Mouse (Mus musculus) G1E-ER4 (cell line): ENCODE data around the gene Lsmem1. TPM values are rescaled to one million over a fixed set of nuclear protein-coding genes. Genes with fewer than 3 reads are reported as not detected.

Experiments
- GATA1 ChIP-seq: IDR thresholded peaks from one replicate; pipeline ENCODE4 v1.8.0; 2012; ENCODE audit warnings: low read length, inconsistent platforms
- polyA plus RNA-seq: library from polyadenylated mRNA; stranded (reverse); fragments of >175 nt; gene quantifications from 2 replicates; pipeline ENCODE4 v1.2.3, GENCODE M21; 2012

The Lsmem1 gene
- polyA plus RNA-seq, 1 experiment, result not detected

GRCm38 (mm10) chr12:40221611-40222010, 22.3 kb upstream of the Lsmem1 start:
- no peak for TF ChIP-seq GATA1

GRCm38 (mm10) chr12:40220896-40221295, 21.6 kb upstream of the Lsmem1 start:
- TF ChIP-seq GATA1, result no peak

DNA sequence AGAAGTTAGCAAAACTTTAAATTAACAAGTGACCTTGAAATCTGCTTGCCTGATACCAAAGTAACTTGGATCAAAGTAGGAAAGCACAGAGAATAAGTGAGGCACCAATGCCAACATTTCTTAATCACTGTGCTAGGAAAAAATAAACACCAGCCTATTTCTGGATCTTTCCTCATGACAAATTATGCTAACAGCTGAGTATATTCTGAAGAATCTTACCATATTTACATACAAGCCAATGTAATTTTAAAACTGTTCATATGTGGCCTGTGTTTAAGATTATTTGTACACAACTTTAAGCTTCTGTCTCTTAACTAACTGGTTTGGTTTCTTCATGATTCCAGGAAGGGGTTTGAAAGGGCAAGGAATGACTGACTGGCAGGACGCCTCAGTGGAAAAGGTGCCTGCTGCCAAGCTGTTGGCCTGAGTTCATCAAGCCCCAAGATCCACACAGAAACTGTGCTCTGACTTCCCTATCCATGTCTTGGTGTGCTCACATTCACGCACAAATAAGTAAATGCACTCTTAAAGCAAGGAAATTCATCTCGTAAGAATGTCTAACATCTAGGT, 20.8 kb upstream of the Lsmem1 start:
- no peak for TF ChIP-seq GATA1

- TF ChIP-seq GATA1, result no peak
Observed at GRCm38 (mm10) chr12:40218430-40218945, 19.2 kb upstream of the Lsmem1 start.

- no peak for TF ChIP-seq GATA1
Observed at GRCm38 (mm10) chr12:40217776-40218175, 18.5 kb upstream of the Lsmem1 start.

GRCm38 (mm10) chr12:40214888-40215876, 15.9 kb upstream of the Lsmem1 start:
- no peak for TF ChIP-seq GATA1

DNA sequence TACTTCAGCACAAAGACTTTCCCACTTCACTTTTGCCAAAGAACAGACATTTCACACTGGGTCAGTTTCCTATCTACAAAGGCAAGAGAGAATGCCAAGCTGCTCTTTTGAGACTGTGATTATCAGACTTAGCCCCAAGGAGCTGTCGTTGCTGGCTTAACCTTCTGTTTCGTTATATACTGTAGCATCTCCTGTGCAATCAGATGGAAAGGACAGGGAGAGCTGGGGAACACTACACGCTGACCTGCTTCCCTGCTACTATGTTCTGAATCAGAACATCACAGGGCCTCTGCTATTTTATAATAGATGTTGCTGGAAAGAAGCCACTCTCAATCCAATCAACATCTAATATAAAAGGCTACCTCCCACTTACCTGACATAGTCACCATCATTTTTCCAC, 9.8 kb upstream of the Lsmem1 start:
- TF ChIP-seq GATA1, result no peak

DNA sequence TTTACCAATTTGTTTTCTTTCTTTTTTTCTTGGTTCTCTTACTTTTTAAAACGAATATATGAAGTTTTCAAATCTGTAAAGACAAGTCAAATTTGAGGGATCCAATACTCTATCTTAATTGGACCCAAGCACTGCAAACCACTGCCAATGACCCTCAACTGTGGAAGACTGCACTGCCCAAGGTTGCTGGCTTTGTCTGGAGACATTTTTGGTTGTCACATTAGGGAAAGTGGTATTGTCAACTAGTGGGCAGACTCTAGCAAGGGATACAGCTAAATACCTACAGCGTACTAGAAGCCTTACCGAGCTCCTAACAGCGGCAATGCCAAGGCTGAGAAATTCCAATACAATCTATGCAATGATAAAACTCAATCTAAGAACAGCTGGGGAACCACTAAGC, 8.6 kb upstream of the Lsmem1 start:
- TF ChIP-seq GATA1, result no peak

- no peak for TF ChIP-seq GATA1
Observed at GRCm38 (mm10) chr12:40202161-40203035, 3.1 kb upstream of the Lsmem1 start.

- TF ChIP-seq GATA1, result no peak
Observed at GRCm38 (mm10) chr12:40200484-40201235, 1.4 kb upstream of the Lsmem1 start.

GRCm38 (mm10) chr12:40199795-40200402, 609 bp upstream of the Lsmem1 start:
- TF ChIP-seq GATA1, result no peak

GRCm38 (mm10) chr12:40198427-40198826, 863 bp downstream of the Lsmem1 start:
- no peak for TF ChIP-seq GATA1

DNA sequence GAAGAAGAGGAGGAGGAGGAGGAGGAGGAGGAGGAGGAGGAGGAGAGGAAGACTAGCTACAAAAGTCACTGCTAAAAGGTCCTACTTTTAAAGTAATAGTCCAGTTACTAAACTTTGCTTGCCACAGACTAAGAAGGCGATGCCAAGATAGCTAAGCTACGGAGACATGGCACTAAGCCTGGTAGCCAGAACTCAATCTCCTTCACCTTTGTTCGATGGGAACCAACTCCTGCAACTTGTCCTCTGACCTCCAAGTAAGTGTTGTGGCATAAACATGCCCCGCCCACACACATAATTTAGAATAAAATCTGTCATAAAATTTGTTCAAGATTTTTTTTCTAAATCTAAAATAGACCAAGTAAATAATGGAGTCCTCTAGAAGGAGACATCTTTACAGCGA, 1.3 kb downstream of the Lsmem1 start:
- TF ChIP-seq GATA1, result no peak

DNA sequence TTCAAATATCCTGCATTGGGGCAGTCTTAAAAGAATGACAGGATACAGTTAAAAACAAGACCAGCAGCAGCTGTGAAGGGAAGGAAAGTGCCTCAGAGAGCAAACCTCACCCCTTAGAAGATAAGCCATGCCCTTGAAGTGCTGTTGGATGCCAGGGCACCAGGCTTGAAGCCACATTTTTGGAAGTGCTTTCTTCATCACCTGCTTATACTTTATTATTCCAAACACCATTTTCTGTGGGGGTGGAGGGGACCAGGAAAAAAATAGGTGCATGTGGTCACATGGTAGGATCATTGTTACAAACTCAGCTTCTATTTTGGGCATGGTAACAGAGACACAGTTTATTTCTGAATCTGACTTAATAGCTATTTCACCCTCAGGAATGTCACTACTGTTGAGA, 1.8 kb downstream of the Lsmem1 start:
- no peak for TF ChIP-seq GATA1

GRCm38 (mm10) chr12:40185474-40185873, 13.8 kb downstream of the Lsmem1 start:
- TF ChIP-seq GATA1, result no peak
